Mouse (Mus musculus) hindbrain, embryonic 10.5 days (tissue): Measurements from ENCODE around the gene Acbd4. TPM values are rescaled to one million over a fixed set of nuclear protein-coding genes. Genes with fewer than 3 reads are reported as not detected.

Experiments used
- DNase-seq: peaks from one replicate; pipeline ENCODE4 v3.0.0-alpha.2; 2017; ENCODE audit warnings: low spot score
- H3K27ac ChIP-seq: fragments of 300-500 bp; sonication (generic); 2 replicates; pipeline ENCODE4 v1.5.1; 2016; ENCODE audit warnings: mild to moderate bottlenecking, moderate library complexity
- H3K27me3 ChIP-seq: fragments of 300-500 bp; sonication (generic); 2 replicates; pipeline ENCODE4 v1.6.1; 2016; ENCODE audit warnings: mild to moderate bottlenecking; ENCODE audit not compliant: poor library complexity, insufficient read depth, severe bottlenecking
- H3K36me3 ChIP-seq: fragments of 300-500 bp; sonication (generic); 2 replicates; pipeline ENCODE4 v1.6.1; 2016; ENCODE audit warnings: mild to moderate bottlenecking, moderate library complexity
- H3K4me1 ChIP-seq: fragments of 300-500 bp; sonication (generic); replicated peaks from 2 replicates; pipeline ENCODE4 v1.6.1; 2016; ENCODE audit warnings: mild to moderate bottlenecking
- H3K4me3 ChIP-seq: fragments of 300-500 bp; sonication (generic); 2 replicates; pipeline ENCODE4 v1.5.1; 2016; ENCODE audit warnings: mild to moderate bottlenecking, moderate library complexity
- H3K9me3 ChIP-seq: fragments of 300-500 bp; sonication (generic); 2 replicates; pipeline ENCODE4 v1.6.1; 2016; ENCODE audit warnings: mild to moderate bottlenecking, moderate library complexity
- WGBS: fragments of 180-500 bp; shearing (Covaris S2); methylation state at CpG from one replicate; pipeline ENCODE4 v1.1.7; 2016; 5-methylcytosine and 5-hydroxymethylcytosine counted together
- polyA plus RNA-seq: library from polyadenylated mRNA; unstranded; fragments of >200 nt; fragmentation: Nextera tagmentation; extraction: Ambion mirVana; gene quantifications from 2 replicates; pipeline ENCODE4 v1.2.1, GENCODE M21; 2016

Acbd4 gene
- polyA plus RNA-seq, 1 experiment from 2014 or later, result 7.7 TPM

DNA sequence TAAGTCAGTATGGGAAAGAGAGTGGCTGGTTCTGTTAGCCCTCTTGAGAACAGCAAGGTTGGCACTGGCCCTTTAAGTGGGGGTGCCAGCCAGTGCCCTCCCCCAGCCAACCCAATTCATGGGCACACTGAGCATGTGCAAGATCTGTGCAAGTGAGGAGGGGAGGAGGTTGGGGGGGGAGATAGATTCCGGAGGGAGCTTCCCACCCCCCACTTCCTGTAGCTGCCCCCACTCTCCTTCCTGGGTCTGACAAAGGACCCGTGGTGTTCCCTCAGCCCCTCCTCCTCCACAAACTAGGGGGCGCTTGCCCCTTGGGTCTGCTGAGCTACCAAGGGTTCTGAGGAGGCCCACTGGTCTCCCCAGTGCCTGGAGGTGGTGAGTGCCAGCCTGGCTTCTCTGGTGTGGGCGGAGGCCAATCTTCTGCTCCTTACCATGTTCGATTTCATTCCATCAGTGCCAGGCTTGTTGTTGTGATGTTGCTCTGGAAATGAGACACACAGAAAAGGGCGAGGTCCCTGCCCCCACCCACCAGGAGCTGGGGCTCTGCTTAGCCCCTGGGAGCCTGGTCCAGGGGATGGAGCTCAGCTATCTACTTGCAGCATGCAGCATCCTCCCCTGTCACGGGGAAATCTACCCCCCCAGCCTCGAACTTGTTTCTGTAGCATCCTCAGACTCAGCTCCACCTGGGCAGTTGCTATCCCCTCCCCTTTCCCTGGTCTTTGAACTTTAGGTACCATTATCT lies 41.1 kb downstream of the Acbd4 start:
- DNase-seq, result peak; percentile 26
- H3K4me1 ChIP-seq, result peaks cover 50% of the 10 kb centered on the region
- no peaks in the 10 kb centered on the region for H3K27me3 ChIP-seq
- WGBS, result 31% methylated on average over 8 of the region's 8 CpGs
- H3K27ac ChIP-seq, result peak overlapping the region; percentile 79
- H3K36me3 ChIP-seq, result peaks cover 16% of the 10 kb centered on the region
- H3K9me3 ChIP-seq, result no peaks in the 10 kb centered on the region
- peak overlapping the region; percentile 26 for H3K4me3 ChIP-seq

DNA sequence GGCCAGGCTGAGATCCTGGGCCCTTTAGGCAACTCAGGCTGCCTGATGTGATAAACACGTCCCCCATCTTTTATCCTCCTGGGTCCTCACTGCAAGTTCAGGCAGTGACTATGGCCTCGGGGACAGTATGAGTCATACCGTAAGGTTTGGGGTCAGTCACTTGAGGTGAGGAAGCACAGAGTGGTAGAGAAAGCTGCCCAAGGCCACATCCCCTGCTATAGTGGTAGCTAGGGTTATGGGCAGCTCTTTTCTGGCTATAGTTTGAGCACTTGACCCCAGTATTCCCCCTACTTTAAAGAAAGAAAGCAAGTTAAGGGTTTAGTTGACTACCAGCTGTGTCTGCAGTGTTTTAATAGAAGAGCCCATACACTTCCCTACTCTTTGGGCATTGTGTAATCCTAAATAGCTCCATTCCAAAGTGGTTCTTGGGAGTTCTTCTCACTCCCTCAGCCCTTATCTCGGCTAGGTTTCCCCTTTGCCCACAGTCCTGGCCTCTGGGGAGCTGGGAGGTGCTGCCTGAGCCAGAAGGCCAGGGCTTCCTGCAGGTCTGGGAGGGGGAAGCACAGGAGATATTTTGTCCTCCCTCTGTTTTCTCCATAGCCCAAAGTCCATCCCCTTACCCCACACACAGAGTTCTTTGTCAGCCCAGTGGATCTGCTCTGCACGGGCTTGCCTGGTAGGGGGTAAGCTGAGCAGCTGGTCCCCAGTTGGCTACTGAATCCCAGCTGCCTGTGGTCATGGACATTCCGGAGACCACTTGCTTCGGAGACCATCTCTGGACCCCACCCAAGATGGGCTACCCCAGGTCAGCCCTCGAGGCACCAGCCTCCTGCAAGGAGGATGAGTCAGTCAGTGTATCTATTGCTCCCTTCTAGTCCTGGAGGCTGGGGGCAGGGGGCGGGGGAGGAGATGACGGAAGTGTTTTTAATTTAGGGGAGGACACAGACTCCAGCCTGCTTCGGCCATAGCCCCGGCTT lies 43.1 kb downstream of the Acbd4 start:
- H3K4me1 ChIP-seq, result peaks cover 50% of the 10 kb centered on the region
- WGBS, result 42% methylated on average over 12 of the region's 12 CpGs
- DNase-seq, result peak; percentile 23
- H3K4me3 ChIP-seq, result no peak overlapping the region
- no peaks in the 10 kb centered on the region for H3K9me3 ChIP-seq
- H3K27me3 ChIP-seq, result no peaks in the 10 kb centered on the region
- H3K27ac ChIP-seq, result peak overlapping the region; percentile 17
- no peaks in the 10 kb centered on the region; the same call in 1 of the 2 replicates for H3K36me3 ChIP-seq

DNA sequence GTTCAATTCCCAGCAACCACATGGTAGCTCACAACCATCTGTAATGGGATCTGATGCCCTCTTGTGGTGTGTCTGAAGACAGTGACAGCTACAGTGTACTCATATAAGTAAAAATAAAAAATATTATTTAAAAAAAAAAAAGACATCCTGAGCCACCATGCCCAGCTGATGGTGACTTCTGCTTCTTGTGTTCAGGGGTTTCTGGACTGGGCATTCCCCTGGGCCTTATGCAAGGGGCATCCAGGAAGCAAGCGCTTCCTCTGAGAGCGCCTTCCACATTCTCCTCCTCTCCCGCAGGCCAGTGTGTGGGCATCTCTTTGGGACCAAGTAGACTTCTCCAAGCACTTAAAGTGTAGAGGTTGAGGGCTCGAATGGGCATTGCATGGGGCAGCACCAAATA lies 44.9 kb downstream of the Acbd4 start:
- peaks cover 36% of the 10 kb centered on the region for H3K4me1 ChIP-seq
- no peaks in the 10 kb centered on the region for H3K36me3 ChIP-seq
- no peak overlapping the region for H3K4me3 ChIP-seq
- no peaks in the 10 kb centered on the region for H3K27me3 ChIP-seq
- DNase-seq, result no peak
- WGBS, result 91% methylated on average over 4 of the region's 4 CpGs
- no peak overlapping the region for H3K27ac ChIP-seq
- no peaks in the 10 kb centered on the region for H3K9me3 ChIP-seq

DNA sequence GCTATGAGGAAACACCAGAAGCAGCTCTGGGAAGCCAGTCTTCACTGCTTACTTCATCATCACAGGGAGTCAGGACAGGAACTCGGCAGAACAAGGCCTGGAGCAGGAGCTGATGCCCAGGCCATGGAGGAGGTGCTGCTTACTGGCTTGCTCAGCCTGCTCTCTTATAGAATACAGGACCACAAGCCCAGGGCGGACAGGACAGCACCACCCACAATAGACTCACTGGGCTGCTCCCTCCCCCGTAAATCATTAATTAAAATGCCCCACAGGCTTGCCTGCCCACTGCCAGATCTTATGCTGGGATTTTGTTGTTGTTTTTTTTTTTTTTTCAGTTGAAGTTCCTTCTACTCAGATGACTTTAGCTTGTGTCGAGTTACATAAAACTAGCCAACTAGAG lies 46.3 kb downstream of the Acbd4 start:
- Histone ChIP-seq H3K9me3 (no peaks in the 10 kb centered on the region), H3K4me1 (peaks cover 22% of the 10 kb centered on the region), H3K4me3 (no peak overlapping the region), H3K27me3 (no peaks in the 10 kb centered on the region), H3K36me3 (no peaks in the 10 kb centered on the region), H3K27ac (no peak overlapping the region)
- WGBS, result 73% methylated on average over 4 of the region's 4 CpGs
- no peak for DNase-seq

DNA sequence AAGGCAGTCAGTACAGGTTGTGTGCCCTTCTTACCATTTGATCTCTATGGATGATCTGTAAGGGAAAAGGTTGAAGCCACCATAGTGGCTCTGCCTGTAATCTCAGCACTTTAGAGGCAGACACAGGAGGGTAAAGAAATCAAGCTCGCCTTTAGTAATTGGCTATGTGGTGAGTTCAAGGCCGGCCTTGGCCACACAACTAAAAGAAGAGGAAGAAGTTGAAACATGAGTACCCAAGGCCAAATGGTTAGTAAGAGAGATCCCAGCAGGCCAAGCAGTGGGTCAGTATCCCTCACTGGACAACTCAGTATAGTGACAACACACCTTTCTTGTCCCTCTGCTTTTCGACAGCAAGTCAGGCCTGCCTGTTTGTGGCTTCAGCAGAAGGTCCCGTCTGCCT lies 48.3 kb downstream of the Acbd4 start:
- Histone ChIP-seq H3K4me1 (peaks cover 8% of the 10 kb centered on the region), H3K27ac (no peak overlapping the region), H3K36me3 (no peaks in the 10 kb centered on the region), H3K4me3 (no peak overlapping the region), H3K9me3 (no peaks in the 10 kb centered on the region), H3K27me3 (no peaks in the 10 kb centered on the region)
- no peak for DNase-seq
- WGBS, result 91% methylated on average over 4 of the region's 4 CpGs

DNA sequence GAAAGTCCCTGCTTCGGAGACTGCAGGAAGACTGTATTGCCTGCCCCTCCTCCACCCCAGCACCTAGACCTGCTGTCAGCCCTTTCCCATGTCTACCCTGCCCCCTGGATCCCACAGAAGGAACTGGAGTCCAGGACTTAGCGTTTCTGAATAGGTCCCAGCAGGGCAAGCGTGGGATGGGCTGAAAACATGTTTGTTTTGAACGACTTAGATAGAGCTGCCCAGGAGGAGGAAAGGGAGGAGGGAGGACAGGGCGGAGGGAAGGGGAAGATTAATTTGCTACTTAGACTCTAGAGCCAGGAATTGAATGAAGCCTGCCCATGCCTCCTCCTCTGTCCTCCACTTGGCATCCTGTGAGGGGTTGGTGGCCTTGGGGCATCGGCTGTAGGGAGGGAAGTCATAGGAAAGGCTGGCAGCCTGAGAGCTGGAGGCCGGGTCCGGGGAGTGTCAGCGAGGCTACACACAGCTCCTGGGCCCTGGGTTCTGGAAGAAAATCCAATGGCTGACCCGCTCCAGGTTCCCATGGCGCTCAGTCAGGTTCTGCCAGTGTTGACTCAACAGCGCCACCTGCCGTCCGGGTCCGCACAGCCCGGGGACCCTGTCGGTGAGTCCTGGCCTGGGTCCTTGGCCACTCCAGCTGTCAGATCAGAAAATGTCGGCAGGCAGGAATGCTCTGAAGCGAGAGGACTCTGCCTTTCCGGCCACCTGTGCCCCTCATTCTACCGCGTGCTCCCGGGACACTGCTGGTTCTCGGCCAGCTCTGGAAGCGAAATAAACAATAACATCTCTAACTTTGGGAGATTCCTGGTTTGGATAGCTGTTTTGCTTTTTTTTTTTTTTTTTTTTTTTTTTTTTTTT lies 57.4 kb downstream of the Acbd4 start:
- Histone ChIP-seq H3K27me3 (no peaks in the 10 kb centered on the region), H3K9me3 (no peaks in the 10 kb centered on the region), H3K36me3 (no peaks in the 10 kb centered on the region), H3K27ac (peak overlapping the region; percentile 69), H3K4me1 (peaks cover 10% of the 10 kb centered on the region), H3K4me3 (peak overlapping the region; percentile 47)
- 1% methylated on average over 25 of the region's 25 CpGs for WGBS
- DNase-seq, result peak; percentile 96

DNA sequence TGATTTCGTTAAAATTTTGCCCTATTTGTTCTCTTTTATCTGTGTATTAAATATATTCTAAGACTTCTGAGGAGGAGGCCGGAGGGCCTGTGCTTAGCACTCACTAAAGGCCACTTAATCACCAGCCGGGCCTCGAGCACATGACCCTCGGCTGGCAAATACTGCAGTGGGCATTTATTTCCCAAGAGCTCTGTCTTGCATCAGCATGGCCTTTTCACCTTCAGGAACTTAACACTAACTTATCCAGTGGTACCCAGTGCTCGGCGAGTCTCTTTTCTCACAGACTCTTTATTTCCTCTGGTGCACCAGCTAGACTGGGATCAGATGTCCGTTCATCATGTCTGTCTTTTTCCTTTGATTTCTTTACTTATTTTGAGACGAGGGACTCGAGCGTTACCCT lies 59.3 kb downstream of the Acbd4 start:
- Histone ChIP-seq H3K27ac (no peak overlapping the region), H3K4me3 (no peak overlapping the region), H3K4me1 (peaks cover 10% of the 10 kb centered on the region), H3K36me3 (no peaks in the 10 kb centered on the region), H3K27me3 (no peaks in the 10 kb centered on the region), H3K9me3 (no peaks in the 10 kb centered on the region)
- WGBS, result 92% methylated on average over 11 of the region's 11 CpGs
- no peak for DNase-seq

DNA sequence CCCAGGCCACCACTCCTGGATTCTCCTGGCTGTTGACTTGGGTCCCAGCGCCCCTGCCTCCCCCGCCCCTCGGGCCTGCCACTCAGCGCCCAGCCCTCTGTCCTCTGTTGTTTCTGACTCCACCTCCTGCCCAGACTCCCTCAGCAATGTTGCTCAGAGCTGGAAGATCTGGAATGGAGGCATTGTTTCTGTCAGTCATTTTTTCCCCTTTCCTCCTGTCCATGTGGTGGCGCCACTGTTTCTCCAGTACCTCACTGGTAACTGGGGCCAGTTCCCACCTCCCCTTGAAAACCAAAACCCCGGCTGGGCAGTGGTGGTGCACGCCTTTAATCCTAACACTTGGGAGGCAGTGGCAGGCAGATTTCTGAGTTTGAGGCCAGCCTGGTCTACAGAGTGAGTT lies 60.0 kb downstream of the Acbd4 start:
- Histone ChIP-seq H3K27me3 (0 out of 2 replicates have a peak, but pooled peaks cover 4% of the 10 kb centered on the region), H3K36me3 (no peaks in the 10 kb centered on the region), H3K4me3 (no peak overlapping the region), H3K4me1 (peaks cover 10% of the 10 kb centered on the region), H3K9me3 (no peaks in the 10 kb centered on the region), H3K27ac (no peak overlapping the region)
- 75% methylated on average over 7 of the region's 7 CpGs for WGBS
- DNase-seq, result no peak

Other genes with a start within 250 kb of the Acbd4 start
- 290 and 328 TPM in 2 replicates for gene Eftud2, start 220.7 kb upstream of the Acbd4 start, polyA plus RNA-seq
- gene Ccdc103, start 220.5 kb upstream of the Acbd4 start, polyA plus RNA-seq, result 1.9 and 2.2 TPM in 2 replicates
- not detected in 2 replicates for gene Fam187a, start 216.5 kb upstream of the Acbd4 start, polyA plus RNA-seq
- 0.17 TPM in 1 of 2 replicates, not detected in the other for gene Gfap, start 200.8 kb upstream of the Acbd4 start, polyA plus RNA-seq
- 11.6 and 12.2 TPM in 2 replicates for gene Kif18b, start 176.6 kb upstream of the Acbd4 start, polyA plus RNA-seq
- gene C1ql1, start 155.0 kb upstream of the Acbd4 start, polyA plus RNA-seq, result 4.4 and 11.5 TPM in 2 replicates
- gene Nmt1, start 73.5 kb upstream of the Acbd4 start, polyA plus RNA-seq, result 47.1 and 55.6 TPM in 2 replicates
- gene Dcakd, start 73.3 kb upstream of the Acbd4 start, polyA plus RNA-seq, result 272 and 276 TPM in 2 replicates
- gene Plcd3, start within 50 bp of the Acbd4 start, polyA plus RNA-seq, result 1.6 and 1.9 TPM in 2 replicates
- gene Hexim1, start 14.5 kb downstream of the Acbd4 start, polyA plus RNA-seq, result 1.7 and 2.3 TPM in 2 replicates
- gene Hexim2, start 30.7 kb downstream of the Acbd4 start, polyA plus RNA-seq, result 7.7 and 8.9 TPM in 2 replicates
- 0.72 and 1.5 TPM in 2 replicates for gene Fmnl1, start 69.4 kb downstream of the Acbd4 start, polyA plus RNA-seq
- gene 1700023F06Rik, start 106.9 kb downstream of the Acbd4 start, polyA plus RNA-seq, result 0.24 and 0.27 TPM in 2 replicates
- gene Spata32, start 116.8 kb downstream of the Acbd4 start, polyA plus RNA-seq, result not detected in 2 replicates
- gene Map3k14, start 165.8 kb downstream of the Acbd4 start, polyA plus RNA-seq, result 3.9 and 4.2 TPM in 2 replicates